Mouse (Mus musculus): ENCODE results near the gene Cadps2.

DNA sequence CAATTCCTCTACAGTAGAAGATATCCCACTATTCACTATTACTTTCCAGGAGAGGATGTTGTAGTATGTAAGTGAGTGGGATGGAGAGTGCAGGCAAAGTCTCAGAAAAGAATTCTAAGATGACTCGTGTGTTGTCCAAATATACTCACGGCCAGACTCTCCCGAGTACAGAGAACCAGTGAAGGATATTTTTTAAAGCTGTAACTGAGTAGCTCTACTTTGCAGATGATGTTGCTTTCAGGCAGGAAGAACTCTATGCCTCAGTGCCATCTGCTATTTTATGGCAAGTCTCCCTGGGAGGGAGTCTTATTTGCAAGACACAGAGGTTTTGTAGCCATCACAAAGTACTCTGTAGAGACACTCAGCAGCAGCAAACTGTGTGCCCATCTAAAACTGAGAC lies 131.7 kb downstream of the Cadps2 start:
- TF ChIP-seq CTCF (IDR thresholded peaks at IDR 0.05; ENCODE audit: borderline replicate concordance, insufficient read depth, low read depth, low read length) (no peak), POLR2A (IDR thresholded peaks at IDR 0.05; ENCODE audit: borderline replicate concordance, insufficient read depth, low read length) (no peak)

Data from cerebellum, adult 2 months (tissue).